Mouse (Mus musculus): Measurements from ENCODE around the gene Mpv17l2.

DNA sequence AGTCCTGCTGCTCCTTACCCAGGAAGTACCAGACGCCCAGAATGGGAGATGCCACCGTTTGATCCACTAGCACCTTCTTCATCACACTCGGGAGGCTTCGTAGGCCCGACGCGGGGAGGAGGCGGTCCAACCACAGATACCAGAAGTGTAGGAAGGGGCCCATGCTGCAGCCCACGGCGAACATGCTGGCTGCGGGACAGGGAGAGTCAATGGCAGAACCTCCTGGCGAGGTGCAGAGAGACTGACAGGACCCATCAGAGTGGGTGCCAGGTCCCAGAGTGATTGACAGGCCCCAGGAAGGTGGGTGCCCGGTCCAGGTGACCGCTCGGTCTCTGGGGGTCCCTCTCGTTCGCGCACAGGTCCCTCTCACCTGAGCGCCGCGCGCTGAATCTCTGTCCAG lies 396 bp downstream of the Mpv17l2 start:
- TF ChIP-seq CTCF (IDR thresholded peaks at IDR 0.05; ENCODE audit: insufficient read depth, low read depth, low read length) (no peak), POLR2A (IDR thresholded peaks at IDR 0.05; ENCODE audit: insufficient read depth, low read depth, low read length) (no peak)
